Mouse (Mus musculus) liver, embryonic 16.5 days (tissue): ENCODE measurements around the gene Ccsap. TPM values are rescaled to one million over a fixed set of nuclear protein-coding genes. Genes with fewer than 3 reads are reported as not detected.

Source experiments
- ATAC-seq: fragments of 200-750 bp; cut with Nextera tagmentation; 2 replicates; pipeline ENCODE4 v1.8.0; 2017; ENCODE audit warnings: low read depth, mild to moderate bottlenecking, moderate number of reproducible peaks, moderate library complexity
- H3K27ac ChIP-seq: fragments of 300-500 bp; sonication (generic); 2 replicates; pipeline ENCODE4 v1.5.1; 2014; ENCODE audit warnings: mild to moderate bottlenecking, low read length
- H3K27me3 ChIP-seq: fragments of 300-500 bp; sonication (generic); 2 replicates; pipeline ENCODE4 v1.6.1; 2014; ENCODE audit warnings: low read depth, low read length, mixed read lengths; ENCODE audit not compliant: control insufficient read depth, insufficient read depth
- H3K36me3 ChIP-seq: fragments of 300-500 bp; sonication (generic); 2 replicates; pipeline ENCODE4 v1.6.1; 2014; ENCODE audit warnings: mild to moderate bottlenecking; ENCODE audit not compliant: control insufficient read depth, insufficient read depth
- H3K4me1 ChIP-seq: fragments of 300-500 bp; sonication (generic); 2 replicates; pipeline ENCODE4 v1.6.1; 2014; ENCODE audit warnings: low read depth, low read length, mixed read lengths; ENCODE audit not compliant: control insufficient read depth
- H3K4me2 ChIP-seq: fragments of 300-500 bp; sonication (generic); 2 replicates; pipeline ENCODE4 v1.6.1; 2014; ENCODE audit warnings: low read depth, low read length, mixed read lengths
- H3K4me3 ChIP-seq: fragments of 300-500 bp; sonication (generic); 2 replicates; pipeline ENCODE4 v1.5.1; 2014; ENCODE audit warnings: low read depth, mild to moderate bottlenecking, low read length
- H3K9ac ChIP-seq: fragments of 300-500 bp; sonication (generic); 2 replicates; pipeline ENCODE4 v1.6.1; 2014; ENCODE audit warnings: low read depth, low read length
- H3K9me3 ChIP-seq: fragments of 300-500 bp; sonication (generic); replicated peaks from 2 replicates; pipeline ENCODE4 v1.6.1; 2016; ENCODE audit warnings: low read length; ENCODE audit not compliant: control insufficient read depth
- WGBS: fragments of 180-500 bp; shearing (Covaris S2); extraction: QIAGEN DNeasy Blood & Tissue Kit; methylation state at CpG from one replicate; pipeline ENCODE4 v1.1.7; 2014; ENCODE audit not compliant: insufficient replicate concordance; 5-methylcytosine and 5-hydroxymethylcytosine counted together
- polyA plus RNA-seq: library from polyadenylated mRNA; unstranded; fragments of >200 nt; fragmentation: Nextera tagmentation; extraction: Ambion mirVana; gene quantifications from 2 replicates; pipeline ENCODE4 v1.2.1, GENCODE M21; 2015

Ccsap gene
- polyA plus RNA-seq, 1 experiment from 2014 or later: 2.3 TPM

DNA sequence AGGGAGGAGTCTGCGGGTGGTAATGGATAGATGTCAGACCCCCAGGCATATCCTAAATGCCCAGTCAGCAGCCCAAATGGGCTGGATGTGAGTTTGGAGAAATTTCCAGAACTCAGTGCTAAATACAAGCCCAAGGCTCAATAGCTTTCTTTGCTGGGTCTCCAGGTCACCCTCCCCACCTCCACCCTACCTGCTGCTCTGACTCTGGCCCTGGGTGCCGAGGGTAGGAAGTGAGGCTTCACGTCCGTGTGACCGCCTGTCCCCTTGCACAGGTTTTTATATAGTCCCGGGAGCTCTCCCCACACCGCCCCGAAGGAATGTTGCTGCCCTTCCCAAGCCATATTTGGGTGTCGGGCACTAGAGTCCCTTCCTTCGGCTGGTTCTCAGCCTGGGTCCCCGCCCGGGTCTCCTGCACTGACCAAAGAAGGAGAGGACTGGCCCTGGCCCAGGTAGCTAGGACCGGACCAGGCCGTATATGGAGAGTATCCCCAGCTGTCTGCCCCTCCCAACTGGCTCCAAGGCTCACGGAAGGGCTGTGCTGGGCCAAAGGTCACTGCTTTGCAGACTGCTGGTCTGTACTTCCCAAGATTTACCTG lies 34.6 kb upstream of the Ccsap start, which contains the start of gene Acta1:
Gene Acta1 (minus strand): TSS at position 250 of the 596 bp plus-strand sequence.
- H3K36me3 ChIP-seq: peaks cover 3% of the 10 kb centered on the region; the same call in 1 of the 2 replicates
- H3K4me1 ChIP-seq: no peaks in the 10 kb centered on the region
- no peak within 1 kb of the TSS for H3K4me3 ChIP-seq
- 0 out of 2 replicates have a peak, but pooled peaks have one; percentile 23 for ATAC-seq
- whole genome bisulfite sequencing: 26% methylated on average over 15 of the region's 15 CpGs
- peaks cover 62% of the 10 kb centered on the region for H3K27me3 ChIP-seq
- no peaks in the 10 kb centered on the region for H3K9me3 ChIP-seq
- no peak within 1 kb of the TSS for H3K4me2 ChIP-seq
- no peak within 1 kb of the TSS for H3K9ac ChIP-seq
- no peak within 1 kb of the TSS for H3K27ac ChIP-seq

DNA sequence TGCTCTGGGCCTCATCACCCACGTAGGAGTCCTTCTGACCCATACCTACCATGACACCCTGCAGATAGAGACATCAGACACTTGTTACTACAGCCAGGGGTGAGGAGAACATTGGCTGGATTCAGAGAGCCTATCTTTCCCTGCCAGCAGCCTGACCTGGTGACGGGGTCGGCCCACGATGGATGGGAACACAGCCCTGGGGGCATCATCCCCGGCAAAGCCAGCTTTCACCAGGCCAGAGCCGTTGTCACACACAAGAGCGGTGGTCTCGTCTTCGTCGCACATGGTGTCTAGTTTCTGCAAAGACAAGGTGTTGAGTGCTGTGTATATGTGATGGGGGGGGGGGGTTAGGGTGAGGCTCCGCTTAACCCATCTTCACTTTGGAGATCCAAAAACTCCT lies 33.4 kb upstream of the Ccsap start:
- 63% methylated on average over 11 of the region's 11 CpGs for WGBS
- no peak overlapping the region for H3K4me3 ChIP-seq
- peaks cover 62% of the 10 kb centered on the region for H3K27me3 ChIP-seq
- H3K36me3 ChIP-seq: no peaks in the 10 kb centered on the region
- no peaks in the 10 kb centered on the region for H3K9me3 ChIP-seq
- no peak overlapping the region for H3K4me2 ChIP-seq
- ATAC-seq: no peak
- no peak overlapping the region for H3K27ac ChIP-seq
- no peaks in the 10 kb centered on the region for H3K4me1 ChIP-seq
- no peak overlapping the region for H3K9ac ChIP-seq

DNA sequence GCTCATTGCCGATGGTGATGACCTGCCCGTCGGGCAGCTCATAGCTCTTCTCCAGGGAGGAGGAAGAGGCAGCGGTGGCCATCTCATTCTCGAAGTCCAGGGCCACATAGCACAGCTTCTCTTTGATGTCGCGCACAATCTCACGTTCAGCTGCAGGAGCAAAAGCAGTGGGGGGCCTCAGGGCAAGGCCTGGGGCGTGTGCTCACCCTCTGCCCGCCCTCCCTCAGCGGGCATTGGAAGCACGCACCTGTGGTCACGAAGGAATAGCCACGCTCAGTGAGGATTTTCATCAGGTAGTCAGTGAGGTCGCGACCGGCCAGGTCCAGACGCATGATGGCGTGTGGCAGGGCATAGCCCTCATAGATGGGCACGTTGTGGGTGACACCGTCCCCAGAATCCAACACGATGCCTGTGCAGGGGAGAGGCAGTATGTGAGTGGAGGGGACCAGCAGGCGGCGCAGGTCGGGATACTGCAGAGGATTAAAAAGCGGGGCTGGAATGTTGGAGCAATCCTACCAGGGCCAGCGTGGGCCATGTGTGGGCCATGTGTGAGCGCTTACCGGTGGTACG lies 32.7 kb upstream of the Ccsap start:
- H3K4me3 ChIP-seq: no peak overlapping the region
- H3K4me2 ChIP-seq: no peak overlapping the region
- H3K4me1 ChIP-seq: no peaks in the 10 kb centered on the region
- H3K27me3 ChIP-seq: peaks cover 62% of the 10 kb centered on the region
- H3K27ac ChIP-seq: no peak overlapping the region
- no peak for ATAC-seq
- no peaks in the 10 kb centered on the region for H3K36me3 ChIP-seq
- no peaks in the 10 kb centered on the region for H3K9me3 ChIP-seq
- 15% methylated on average over 30 of the region's 30 CpGs for WGBS
- no peak overlapping the region for H3K9ac ChIP-seq

DNA sequence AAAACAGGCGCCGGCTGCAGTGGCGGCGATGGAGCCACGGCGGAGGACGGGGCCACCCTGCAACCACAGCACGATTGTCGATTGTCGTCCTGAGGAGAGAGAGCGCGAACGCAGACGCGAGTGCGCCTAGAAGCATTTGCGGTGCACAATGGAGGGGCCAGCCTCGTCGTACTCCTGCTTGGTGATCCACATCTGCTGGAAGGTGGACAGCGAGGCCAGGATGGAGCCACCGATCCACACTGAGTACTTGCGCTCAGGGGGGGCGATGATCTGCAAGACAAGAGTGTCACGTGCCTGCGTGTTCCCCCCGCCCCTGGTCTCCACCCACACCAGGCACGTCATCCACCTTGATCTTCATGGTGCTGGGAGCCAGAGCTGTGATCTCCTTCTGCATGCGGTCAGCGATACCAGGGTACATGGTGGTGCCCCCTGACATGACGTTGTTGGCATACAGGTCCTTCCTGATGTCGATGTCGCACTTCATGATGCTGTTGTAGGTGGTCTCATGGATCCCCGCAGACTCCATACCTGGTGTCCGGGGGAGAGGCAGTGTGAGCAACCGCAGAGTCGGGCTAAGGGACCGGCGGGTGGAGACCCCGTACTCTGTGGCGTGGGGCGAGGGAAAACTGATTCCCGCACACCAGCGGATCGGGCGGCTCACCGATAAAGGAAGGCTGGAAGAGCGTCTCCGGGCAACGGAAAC lies 32.0 kb upstream of the Ccsap start:
- Histone ChIP-seq H3K27me3 (peaks cover 62% of the 10 kb centered on the region), H3K4me3 (no peak overlapping the region), H3K4me2 (no peak overlapping the region; the same call in 1 of the 2 replicates), H3K36me3 (no peaks in the 10 kb centered on the region), H3K9ac (no peak overlapping the region), H3K4me1 (no peaks in the 10 kb centered on the region), H3K9me3 (no peaks in the 10 kb centered on the region), H3K27ac (no peak overlapping the region)
- 4% methylated on average over 49 of the region's 49 CpGs for WGBS
- ATAC-seq: no peak

DNA sequence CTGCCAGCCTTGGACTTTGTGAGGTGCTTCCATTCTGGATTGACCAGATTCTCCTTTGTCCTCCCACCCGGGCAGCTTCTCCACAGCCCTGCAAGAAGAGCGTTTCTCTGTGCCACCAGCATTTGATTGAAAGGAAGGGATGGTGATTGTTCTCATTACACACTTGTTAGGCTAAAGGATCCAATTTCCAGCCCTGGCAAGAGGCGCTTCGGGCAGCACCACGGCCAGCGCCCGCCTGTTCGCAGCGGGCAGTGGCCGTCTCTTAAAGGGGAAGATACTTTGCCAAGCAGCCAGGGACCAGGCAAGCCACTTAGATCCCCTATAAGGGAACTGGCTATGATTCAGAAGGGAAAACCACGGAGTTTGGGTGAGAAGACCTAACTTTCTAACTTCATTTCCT lies 31.3 kb upstream of the Ccsap start:
- H3K4me2 ChIP-seq: no peak overlapping the region
- WGBS: 1% methylated on average over 11 of the region's 11 CpGs
- no peaks in the 10 kb centered on the region for H3K9me3 ChIP-seq
- H3K27ac ChIP-seq: no peak overlapping the region
- no peaks in the 10 kb centered on the region for H3K4me1 ChIP-seq
- peaks cover 59% of the 10 kb centered on the region for H3K27me3 ChIP-seq
- H3K4me3 ChIP-seq: no peak overlapping the region
- H3K9ac ChIP-seq: no peak overlapping the region
- no peak for ATAC-seq
- no peaks in the 10 kb centered on the region for H3K36me3 ChIP-seq

DNA sequence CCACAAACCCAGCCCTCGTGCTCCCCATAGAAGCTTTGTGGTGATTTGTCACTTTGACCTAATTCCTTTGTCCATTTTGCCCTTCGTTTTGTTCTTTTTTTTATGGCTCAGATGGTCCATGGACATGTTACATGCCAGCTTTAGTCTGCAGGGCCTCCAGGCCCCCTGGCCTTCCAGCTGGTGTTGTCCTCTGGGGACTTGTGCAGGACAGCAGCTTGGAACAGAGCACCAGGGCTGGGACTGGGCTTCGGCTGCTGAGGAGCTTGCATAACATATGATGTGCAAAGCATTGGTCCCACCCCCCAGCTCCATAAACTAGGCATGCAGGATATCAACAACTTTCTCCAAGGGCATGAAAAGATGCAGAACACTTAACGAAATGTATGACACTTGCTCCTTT lies 29.8 kb upstream of the Ccsap start:
- no peaks in the 10 kb centered on the region for H3K9me3 ChIP-seq
- 46% methylated on average over 4 of the region's 4 CpGs for WGBS

DNA sequence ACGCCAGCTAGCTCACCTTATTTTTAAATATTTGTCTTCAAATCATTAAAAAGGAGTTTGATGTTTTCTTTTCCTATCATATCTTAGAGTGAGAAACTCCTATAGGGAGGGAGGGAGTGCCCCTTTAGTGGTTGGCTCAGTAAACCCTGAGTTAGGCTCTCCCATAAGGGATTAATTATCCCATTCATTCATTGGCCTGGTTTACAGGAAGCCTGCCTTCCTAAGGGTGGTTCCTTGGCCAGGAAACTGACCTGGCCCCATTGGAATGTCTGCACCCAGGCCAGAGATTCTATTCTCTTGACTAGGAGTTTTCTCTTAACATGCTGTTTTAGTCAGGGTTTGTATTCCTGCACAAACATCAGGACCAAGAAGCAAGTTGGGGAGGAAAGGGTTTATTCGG lies 27.9 kb upstream of the Ccsap start:
- H3K4me1 ChIP-seq: no peaks in the 10 kb centered on the region
- no peak overlapping the region for H3K4me2 ChIP-seq
- 52% methylated on average over 2 of the region's 2 CpGs for WGBS
- no peak overlapping the region for H3K27ac ChIP-seq
- H3K36me3 ChIP-seq: no peaks in the 10 kb centered on the region
- H3K9ac ChIP-seq: no peak overlapping the region
- no peak for ATAC-seq
- H3K27me3 ChIP-seq: peaks cover 31% of the 10 kb centered on the region
- no peaks in the 10 kb centered on the region for H3K9me3 ChIP-seq
- H3K4me3 ChIP-seq: no peak overlapping the region

More for the DNA sequence above, 29.8 kb upstream of the Ccsap start:
- Histone ChIP-seq H3K27ac (no peak overlapping the region), H3K36me3 (no peaks in the 10 kb centered on the region), H3K9ac (no peak overlapping the region), H3K27me3 (peaks cover 47% of the 10 kb centered on the region), H3K4me1 (no peaks in the 10 kb centered on the region), H3K4me3 (no peak overlapping the region), H3K4me2 (no peak overlapping the region)
- no peak for ATAC-seq

DNA sequence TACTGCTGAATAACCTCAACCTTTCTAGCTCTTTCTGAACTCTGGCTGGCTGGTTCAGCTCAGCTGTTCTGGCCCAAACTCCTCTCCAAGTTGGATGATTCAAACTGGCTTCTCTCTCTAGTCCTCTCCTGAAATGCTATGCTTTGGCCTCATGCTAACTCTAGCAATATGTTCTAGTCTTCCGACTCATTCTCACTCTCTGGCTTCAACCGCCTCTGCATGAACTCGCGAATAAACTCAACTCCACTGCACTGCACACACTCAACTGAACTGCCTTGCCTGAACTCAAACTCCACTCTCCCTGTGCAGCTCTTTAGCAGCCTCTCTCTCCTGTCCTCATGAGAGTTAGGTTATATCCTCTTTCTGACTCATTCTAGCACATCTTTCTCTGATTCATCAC lies 27.2 kb upstream of the Ccsap start:
- Histone ChIP-seq H3K4me2 (no peak overlapping the region), H3K9me3 (no peaks in the 10 kb centered on the region), H3K27me3 (peaks cover 23% of the 10 kb centered on the region), H3K27ac (no peak overlapping the region), H3K9ac (no peak overlapping the region), H3K4me1 (no peaks in the 10 kb centered on the region), H3K4me3 (no peak overlapping the region), H3K36me3 (no peaks in the 10 kb centered on the region)
- ATAC-seq: no peak
- 72% methylated on average over 4 of the region's 4 CpGs for WGBS
